15 mouse cellular contexts compared by ENCODE assay signal in genomic region chr17:67564845-67565244, GRCm38 (mm10).
DNase-seq lines count a peak whose midpoint lies in the region; ATAC-seq and TF ChIP-seq lines count a peak whose summit lies in the region.
"Had no signal": no experiment of that assay in that cellular context is flagged by ENCODE, and none has a peak within 500 bp of the region (broad histone marks: within the 10 kb centered on the region; RNA-seq: fewer than 3 reads in every experiment).

No protein-coding gene starts in this region.

- H3K9me3 ChIP-seq in heart, embryonic 10.5 days = no peaks in the 10 kb centered on the region
- no peaks in the 10 kb centered on the region for H3K9me3 ChIP-seq in lung, embryonic 14.5 days (ENCODE audit: low read depth, low read length)
- H3K9me3 ChIP-seq: embryonic facial prominence, embryonic 15.5 days; liver, embryonic 12.5 days; neural tube, embryonic 15.5 days had no signal

- H3K27ac ChIP-seq in heart, embryonic 10.5 days = no peak overlapping the region
- H3K27ac ChIP-seq in lung, embryonic 14.5 days (ENCODE audit: low read depth) = no peak overlapping the region
- H3K27ac ChIP-seq: embryonic facial prominence, embryonic 15.5 days; liver, embryonic 12.5 days; neural tube, embryonic 15.5 days had no signal

- H3K36me3 ChIP-seq in heart, embryonic 10.5 days = no peaks in the 10 kb centered on the region
- H3K36me3 ChIP-seq in lung, embryonic 14.5 days (ENCODE audit: insufficient read depth) = no peaks in the 10 kb centered on the region
- H3K36me3 ChIP-seq: embryonic facial prominence, embryonic 15.5 days; liver, embryonic 12.5 days; neural tube, embryonic 15.5 days had no signal

- no peak overlapping the region for H3K4me3 ChIP-seq in heart, embryonic 10.5 days
- H3K4me3 ChIP-seq in lung, embryonic 14.5 days (ENCODE audit: low read depth, low read length) = no peak overlapping the region
- H3K4me3 ChIP-seq: embryonic facial prominence, embryonic 15.5 days; left cerebral cortex, adult 2 months; liver, embryonic 12.5 days; neural tube, embryonic 15.5 days had no signal

- H3K9ac ChIP-seq in lung, embryonic 14.5 days = no peak overlapping the region
- H3K9ac ChIP-seq: embryonic facial prominence, embryonic 15.5 days; liver, embryonic 12.5 days; neural tube, embryonic 15.5 days had no signal

- ATAC-seq in lung, embryonic 14.5 days (ENCODE audit: insufficient read depth) = peak; percentile 49; the same call in 1 of the 2 replicates
- ATAC-seq: liver, embryonic 12.5 days had no signal

- peaks cover 5% of the 10 kb centered on the region; the same call in 1 of the 2 replicates for H3K4me1 ChIP-seq in heart, embryonic 10.5 days
- H3K4me1 ChIP-seq in lung, embryonic 14.5 days (ENCODE audit: insufficient read depth) = no peaks in the 10 kb centered on the region
- H3K4me1 ChIP-seq: liver, embryonic 12.5 days had no signal

- TF ChIP-seq CTCF in lung, embryonic 14.5 days (IDR thresholded peaks at IDR 0.05; ENCODE audit: low read depth) = no peak

- H3K27me3 ChIP-seq in heart, embryonic 10.5 days (ENCODE audit: insufficient read depth, poor library complexity, severe bottlenecking) = no peaks in the 10 kb centered on the region
- no peaks in the 10 kb centered on the region for H3K27me3 ChIP-seq in lung, embryonic 14.5 days (ENCODE audit: insufficient read depth, low read length)
- H3K27me3 ChIP-seq: embryonic facial prominence, embryonic 15.5 days; liver, embryonic 12.5 days; neural tube, embryonic 15.5 days had no signal

- peak; percentile 96 for DNase-seq in heart, adult 11 months
- no peak for DNase-seq in heart, embryonic 10.5 days (ENCODE audit: low spot score)
- DNase-seq in adrenal gland, postnatal 14 days = peak; percentile 71
- DNase-seq in kidney, adult 8-10 months = peak; percentile 41 to 43
- DNase-seq in lung, embryonic 14.5 days = peak; percentile 55
- DNase-seq in yolk sac, embryonic 10.5 days (ENCODE audit: low spot score) = no peak
- DNase-seq in thymus, postnatal 0 days (ENCODE audit: low spot score) = no peak
- DNase-seq in urinary bladder, postnatal 10 days (ENCODE audit: low spot score) = no peak
- DNase-seq: cerebellum, postnatal 25 days; thymus, postnatal 14 days had no signal

- WGBS in heart, embryonic 10.5 days = 51% methylated on average over 3 of the region's 3 CpGs
- 32% methylated on average over 3 of the region's 3 CpGs for WGBS in lung, embryonic 14.5 days

- H3K4me2 ChIP-seq in lung, embryonic 14.5 days = no peak overlapping the region
- H3K4me2 ChIP-seq: embryonic facial prominence, embryonic 15.5 days; liver, embryonic 12.5 days; midbrain, embryonic 11.5 days; neural tube, embryonic 15.5 days had no signal

Comparison
In these comparisons a context has a peak if more than half of its experiments do, and no peak if none do; other contexts are left out.
1. DNase-seq: peak in heart, adult 11 months (single experiment), adrenal gland, postnatal 14 days (single experiment), kidney, adult 8-10 months (2 of 2) and lung, embryonic 14.5 days (single experiment); none in heart, embryonic 10.5 days (single experiment), yolk sac, embryonic 10.5 days (single experiment), thymus, postnatal 0 days (single experiment) and urinary bladder, postnatal 10 days (single experiment).